Mouse (Mus musculus) mouse trophoblast stem cell (cell line): ENCODE measurements around the gene Ces1b.

Source experiments
- in situ Hi-C, 2 experiments: fragments of 300-500 bp; cut with MseI, MboI; formaldehyde crosslinking; loops; 2 replicates in 1 of 2; 3 replicates in 1 of 2; pipeline ENCODE4 v1.15.1; 2025

Ces1b gene

GRCm38 (mm10) chr8:93011439-93011838 is 68.4 kb downstream of the Ces1b start:
- in situ Hi-C loops, result loop anchor here in 1 of 2 experiments (5.0 kb wide), 2 partner anchors 36 to 86 kb away; partner anchors contain the start of gene Ces1a

- in situ Hi-C loops, result loop anchor here in 1 of 2 experiments (5.0 kb wide), 2 partner anchors 37 to 87 kb away; partner anchors contain the start of gene Ces1a
Observed at GRCm38 (mm10) chr8:93010286-93010685, 69.5 kb downstream of the Ces1b start.
